Mouse (Mus musculus) myocyte (in vitro differentiated cells): ENCODE results near the gene Dlgap4.
"Not testable (repeated sequence)": the region's sequence is repeated elsewhere in the genome, so short reads cannot be mapped to it uniquely, and the experiment has no call there.

Experiments used
- E2F4 ChIP-seq: IDR thresholded peaks from one replicate; pipeline ENCODE4 v1.6.1; 2011; ENCODE audit warnings: mild to moderate bottlenecking, control low read depth, moderate library complexity; ENCODE audit not compliant: insufficient read depth
- POLR2A ChIP-seq: IDR thresholded peaks from one replicate; pipeline ENCODE4 v1.6.1; 2011; ENCODE audit warnings: low read depth, mild to moderate bottlenecking, control low read depth, moderate library complexity; ENCODE audit not compliant: insufficient read length
- TCF12 ChIP-seq: IDR thresholded peaks from one replicate; pipeline ENCODE4 v1.6.1; 2011; ENCODE audit warnings: mild to moderate bottlenecking, control low read depth; ENCODE audit not compliant: poor library complexity, insufficient read depth, severe bottlenecking
- USF1 ChIP-seq: IDR thresholded peaks from one replicate; pipeline ENCODE4 v1.6.1; 2011; ENCODE audit warnings: low read depth, mild to moderate bottlenecking, control low read depth, moderate library complexity

DNA sequence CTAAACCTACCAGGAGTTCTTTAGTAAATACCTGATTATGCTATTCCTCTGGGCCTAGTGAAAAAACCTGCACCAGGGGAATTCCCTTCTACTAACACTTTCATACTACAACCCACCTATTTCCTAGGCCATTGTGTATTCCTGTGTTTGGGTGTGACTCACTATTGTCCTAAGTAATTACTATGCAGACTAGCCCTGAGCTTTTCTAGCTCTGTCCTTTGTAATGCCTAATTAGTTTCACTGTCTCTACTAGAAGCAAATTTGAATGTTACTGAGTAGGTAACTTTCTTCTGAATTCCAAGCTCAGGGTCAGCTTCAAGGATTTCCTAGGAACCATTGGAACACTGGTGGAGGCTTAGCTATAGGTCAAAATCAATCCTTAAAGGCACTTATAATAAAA lies 172.9 kb downstream of the Dlgap4 start:
- TF ChIP-seq POLR2A, E2F4, USF1, TCF12: not testable (repeated sequence)
